Mouse (Mus musculus) heart, postnatal 0 days (tissue): Measurements from ENCODE around the gene Aldh9a1. TPM values are rescaled to one million over a fixed set of nuclear protein-coding genes. Genes with fewer than 3 reads are reported as not detected.

Experiments used
- ATAC-seq: fragments of 200-750 bp; cut with Nextera tagmentation; 2 replicates; pipeline ENCODE4 v1.8.0; 2017; ENCODE audit warnings: low read depth, moderate number of reproducible peaks, moderate library complexity; ENCODE audit not compliant: insufficient read depth
- DNase-seq: peaks from one replicate; pipeline ENCODE4 v3.0.0-alpha.2; 2016; ENCODE audit warnings: low spot score
- H3K27ac ChIP-seq: fragments of 300-500 bp; sonication (generic); 2 replicates; pipeline ENCODE4 v1.5.1; 2014; ENCODE audit warnings: low read depth, mild to moderate bottlenecking
- H3K27me3 ChIP-seq: fragments of 300-500 bp; sonication (generic); 2 replicates; pipeline ENCODE4 v1.6.1; 2014; ENCODE audit warnings: low read length, mixed read lengths; ENCODE audit not compliant: control insufficient read depth, insufficient read depth
- H3K36me3 ChIP-seq: fragments of 300-500 bp; sonication (generic); replicated peaks from 2 replicates; pipeline ENCODE4 v1.6.1; 2014; ENCODE audit warnings: low read length, mixed read lengths; ENCODE audit not compliant: control insufficient read depth, insufficient read depth
- H3K4me1 ChIP-seq: fragments of 300-500 bp; sonication (generic); 2 replicates; pipeline ENCODE4 v1.6.1; 2014; ENCODE audit warnings: antibody characterized with exemption; ENCODE audit not compliant: control insufficient read depth, insufficient read depth
- H3K4me2 ChIP-seq: fragments of 300-500 bp; sonication (generic); 2 replicates; pipeline ENCODE4 v1.6.1; 2014; ENCODE audit warnings: low read depth, mild to moderate bottlenecking, low read length, moderate library complexity
- H3K4me3 ChIP-seq: fragments of 300-500 bp; sonication (generic); 2 replicates; pipeline ENCODE4 v1.5.1; 2014; ENCODE audit warnings: low read depth, low read length
- H3K9ac ChIP-seq: fragments of 300-500 bp; sonication (generic); replicated peaks from 2 replicates; pipeline ENCODE4 v1.6.1; 2014; ENCODE audit warnings: low read depth, low read length, mixed read lengths
- H3K9me3 ChIP-seq: fragments of 300-500 bp; sonication (generic); replicated peaks from 2 replicates; pipeline ENCODE4 v1.6.1; 2016; ENCODE audit warnings: low read length; ENCODE audit not compliant: control insufficient read depth
- CTCF ChIP-seq: IDR thresholded peaks from 2 replicates; pipeline ENCODE4 v1.5.1; 2016; ENCODE audit warnings: antibody characterized with exemption, control low read depth, low read depth
- EP300 ChIP-seq: IDR thresholded peaks from 2 replicates; pipeline ENCODE4 v1.6.1; 2016; ENCODE audit warnings: antibody characterized with exemption, low read depth
- WGBS: fragments of 180-500 bp; shearing (Covaris S2); extraction: QIAGEN DNeasy Blood & Tissue Kit; methylation state at CpG from one replicate; pipeline ENCODE4 v1.1.7; 2014; 5-methylcytosine and 5-hydroxymethylcytosine counted together
- polyA plus RNA-seq: library from polyadenylated mRNA; unstranded; fragments of >200 nt; fragmentation: Nextera tagmentation; extraction: Ambion mirVana; gene quantifications from 2 replicates; pipeline ENCODE4 v1.2.1, GENCODE M21; 2015
- total RNA-seq: library from RNA; depleted of rRNA; stranded (reverse); fragments of >200 nt; gene quantifications from 2 replicates; pipeline ENCODE4 v1.2.3, GENCODE M21; 2014; ENCODE audit warnings: low replicate concordance

Aldh9a1 gene
- total and polyA plus RNA-seq, 2 experiments from 2014 or later, result 17.1 to 44.7 TPM

- ATAC-seq, result no peak
These were observed 24.4 kb downstream of the Aldh9a1 start for GRCm38 (mm10) chr1:167374003-167374784.

GRCm38 (mm10) chr1:167374942-167375341 lies 25.2 kb downstream of the Aldh9a1 start:
- Histone ChIP-seq H3K27ac (no peak overlapping the region), H3K9ac (no peak overlapping the region), H3K36me3 (peaks cover 58% of the 10 kb centered on the region), H3K27me3 (no peaks in the 10 kb centered on the region), H3K4me1 (no peaks in the 10 kb centered on the region; the same call in 1 of the 2 replicates), H3K9me3 (no peaks in the 10 kb centered on the region), H3K4me2 (no peak overlapping the region), H3K4me3 (no peak overlapping the region)
- TF ChIP-seq EP300 (no peak), CTCF (no peak)
- WGBS, result 66% methylated on average over 2 of the region's 2 CpGs
- ATAC-seq (no peak), DNase-seq (no peak)

More at GRCm38 (mm10) chr1:167374003-167374784, 24.4 kb downstream of the Aldh9a1 start:
- Histone ChIP-seq H3K4me1 (no peaks in the 10 kb centered on the region), H3K9ac (no peak overlapping the region), H3K9me3 (no peaks in the 10 kb centered on the region), H3K4me3 (no peak overlapping the region), H3K27me3 (no peaks in the 10 kb centered on the region), H3K4me2 (no peak overlapping the region), H3K36me3 (peaks cover 61% of the 10 kb centered on the region), H3K27ac (no peak overlapping the region)
- 34% methylated on average over 15 of the region's 15 CpGs for WGBS
- no peak for TF ChIP-seq EP300
- no peak for TF ChIP-seq CTCF
- DNase-seq, result no peak

- H3K27me3 ChIP-seq, result no peaks in the 10 kb centered on the region
- peaks cover 43% of the 10 kb centered on the region for H3K36me3 ChIP-seq
- 65% methylated on average over 6 of the region's 6 CpGs for WGBS
- H3K4me3 ChIP-seq, result no peak overlapping the region
- no peak overlapping the region for H3K9ac ChIP-seq
- ATAC-seq, result no peak
- TF ChIP-seq CTCF (no peak), EP300 (no peak)
- H3K4me2 ChIP-seq, result no peak overlapping the region
- DNase-seq, result no peak
- H3K27ac ChIP-seq, result no peak overlapping the region
- H3K9me3 ChIP-seq, result no peaks in the 10 kb centered on the region
- H3K4me1 ChIP-seq, result no peaks in the 10 kb centered on the region; the same call in 1 of the 2 replicates
These were observed 28.2 kb downstream of the Aldh9a1 start for GRCm38 (mm10) chr1:167378019-167378418.

- Histone ChIP-seq H3K4me3 (no peak overlapping the region), H3K4me1 (no peaks in the 10 kb centered on the region; the same call in 1 of the 2 replicates), H3K36me3 (peaks cover 28% of the 10 kb centered on the region), H3K27me3 (no peaks in the 10 kb centered on the region), H3K27ac (no peak overlapping the region), H3K9ac (no peak overlapping the region), H3K9me3 (no peaks in the 10 kb centered on the region), H3K4me2 (no peak overlapping the region)
- TF ChIP-seq EP300 (no peak), CTCF (no peak)
- ATAC-seq (no peak), DNase-seq (no peak)
- 64% methylated on average over 5 of the region's 5 CpGs for WGBS
These were observed 30.0 kb downstream of the Aldh9a1 start for GRCm38 (mm10) chr1:167379751-167380150.

- DNase-seq (no peak), ATAC-seq (no peak)
- Histone ChIP-seq H3K4me2 (no peak overlapping the region), H3K36me3 (peaks cover 24% of the 10 kb centered on the region), H3K4me1 (peaks cover 4% of the 10 kb centered on the region; the same call in 1 of the 2 replicates), H3K27ac (no peak overlapping the region), H3K9ac (no peak overlapping the region), H3K9me3 (no peaks in the 10 kb centered on the region), H3K4me3 (no peak overlapping the region), H3K27me3 (no peaks in the 10 kb centered on the region)
- no peak for TF ChIP-seq CTCF
- TF ChIP-seq EP300, result no peak
- 83% methylated on average over 2 of the region's 2 CpGs for WGBS
These were observed 30.4 kb downstream of the Aldh9a1 start for GRCm38 (mm10) chr1:167380223-167380622.
